Mouse (Mus musculus) fibroblast of lung, adult 2 months (primary cell): ENCODE measurements around the gene Rab8b.
A peak's percentile ranks its signal among the peaks of the same experiment; 100 is the strongest.
"Not testable (repeated sequence)": the region's sequence is repeated elsewhere in the genome, so short reads cannot be mapped to it uniquely, and the experiment has no call there.

Experiments
- DNase-seq: peaks from one replicate; pipeline ENCODE4 v3.0.0-alpha.2; 2011; ENCODE audit warnings: low read depth

The Rab8b gene

GRCm38 (mm10) chr9:66834318-66835096 is 85.0 kb downstream of the Rab8b start, which contains the start of gene Aph1c:
Aph1c (minus strand) TSS chr9:66834726.
- peak; percentile 95 for DNase-seq

- no peak for DNase-seq
Measured at GRCm38 (mm10) chr9:66833851-66834250, 85.6 kb downstream of the Rab8b start.

GRCm38 (mm10) chr9:66832366-66832908 is 87.0 kb downstream of the Rab8b start:
- no peak for DNase-seq

GRCm38 (mm10) chr9:66825990-66826389 is 93.5 kb downstream of the Rab8b start:
- peak; percentile 44 for DNase-seq

GRCm38 (mm10) chr9:66822255-66822654 is 97.2 kb downstream of the Rab8b start:
- not testable (repeated sequence) for DNase-seq

- DNase-seq, result no peak
Measured at GRCm38 (mm10) chr9:66820996-66821395, 98.5 kb downstream of the Rab8b start.

GRCm38 (mm10) chr9:66813392-66813791 is 106.1 kb downstream of the Rab8b start:
- no peak for DNase-seq

- not testable (repeated sequence) for DNase-seq
Measured at GRCm38 (mm10) chr9:66805951-66806350, 113.5 kb downstream of the Rab8b start.

GRCm38 (mm10) chr9:66801947-66802346 is 117.5 kb downstream of the Rab8b start:
- no peak for DNase-seq

- DNase-seq, result no peak
Measured at GRCm38 (mm10) chr9:66796739-66797138, 122.7 kb downstream of the Rab8b start, which contains the start of gene Gm10647. Gm10647 (plus strand) TSS chr9:66797039.

GRCm38 (mm10) chr9:66795464-66796324 is 123.8 kb downstream of the Rab8b start, which contains the start of gene Aph1b:
Aph1b (minus strand) TSS chr9:66795490.
- peak; percentile 100 for DNase-seq

- no peak for DNase-seq
Measured at GRCm38 (mm10) chr9:66794629-66795463, 124.6 kb downstream of the Rab8b start.
